Mouse (Mus musculus): ENCODE results near the gene Banf2. TPM values are rescaled to one million over a fixed set of nuclear protein-coding genes. Genes with fewer than 3 reads are reported as not detected.

The Banf2 gene
- not detected in 2 replicates for polyA plus RNA-seq (2015; fragmentation: Nextera tagmentation; extraction: Ambion mirVana)

- Histone ChIP-seq H3K4me3 (no peak within 1 kb of the TSS), H3K4me2 (replicated peaks) (no peak within 1 kb of the TSS), H3K9me3 (no peaks in the 10 kb centered on the region), H3K27me3 (no peaks in the 10 kb centered on the region), H3K36me3 (no peaks in the 10 kb centered on the region), H3K9ac (no peak within 1 kb of the TSS), H3K27ac (no peak within 1 kb of the TSS), H3K4me1 (no peaks in the 10 kb centered on the region)
- WGBS, result 86% methylated on average over 2 of the region's 2 CpGs
- ATAC-seq (ENCODE audit: low FRiP score, low read depth), result no peak
Measured at GRCm38 (mm10) chr2:144032664-144033063, at the start of gene Banf2. Gene Banf2 (plus strand): TSS chr2:144033059.

- H3K4me1 ChIP-seq, result peaks cover 5% of the 10 kb centered on the region; the same call in 1 of the 2 replicates
- no peak overlapping the region for H3K4me2 ChIP-seq (replicated peaks)
- H3K4me3 ChIP-seq, result no peak overlapping the region
- no peaks in the 10 kb centered on the region for H3K9me3 ChIP-seq
- peaks cover 78% of the 10 kb centered on the region for H3K36me3 ChIP-seq
- 53% methylated on average over 2 of the region's 2 CpGs for WGBS
- no peaks in the 10 kb centered on the region for H3K27me3 ChIP-seq
- H3K27ac ChIP-seq, result no peak overlapping the region
- 0 out of 2 replicates have a peak, but pooled peaks have one; percentile 8 for ATAC-seq (ENCODE audit: low FRiP score, low read depth)
- no peak overlapping the region for H3K9ac ChIP-seq
Measured at GRCm38 (mm10) chr2:143983482-143983881, 49.4 kb upstream of the Banf2 start.

- Histone ChIP-seq H3K27ac (no peak overlapping the region), H3K4me3 (no peak overlapping the region), H3K9me3 (no peaks in the 10 kb centered on the region), H3K4me1 (0 out of 2 replicates have a peak, but pooled peaks cover 10% of the 10 kb centered on the region), H3K9ac (no peak overlapping the region), H3K27me3 (no peaks in the 10 kb centered on the region), H3K4me2 (replicated peaks) (no peak overlapping the region), H3K36me3 (peaks cover 55% of the 10 kb centered on the region)
- no peak for ATAC-seq (ENCODE audit: low FRiP score, low read depth)
- 87% methylated on average over 2 of the region's 2 CpGs for WGBS
Measured at GRCm38 (mm10) chr2:143987485-143987884, 45.4 kb upstream of the Banf2 start.

- no peak for ATAC-seq (ENCODE audit: low FRiP score, low read depth)
- WGBS, result 89% methylated on average over 3 of the region's 3 CpGs
- Histone ChIP-seq H3K9ac (no peak overlapping the region), H3K9me3 (no peaks in the 10 kb centered on the region), H3K4me3 (no peak overlapping the region), H3K4me1 (peaks cover 14% of the 10 kb centered on the region; the same call in 1 of the 2 replicates), H3K27me3 (no peaks in the 10 kb centered on the region), H3K4me2 (replicated peaks) (no peak overlapping the region), H3K27ac (no peak overlapping the region), H3K36me3 (peaks cover 53% of the 10 kb centered on the region)
Measured at GRCm38 (mm10) chr2:143988016-143988415, 44.8 kb upstream of the Banf2 start.

GRCm38 (mm10) chr2:143990997-143991396 lies 41.9 kb upstream of the Banf2 start:
- peaks cover 31% of the 10 kb centered on the region for H3K36me3 ChIP-seq
- no peaks in the 10 kb centered on the region for H3K27me3 ChIP-seq
- no peak overlapping the region for H3K9ac ChIP-seq
- no peak overlapping the region for H3K27ac ChIP-seq
- no peak overlapping the region for H3K4me3 ChIP-seq
- H3K4me1 ChIP-seq, result peaks cover 15% of the 10 kb centered on the region; the same call in 1 of the 2 replicates
- no peak for ATAC-seq (ENCODE audit: low FRiP score, low read depth)
- H3K9me3 ChIP-seq, result no peaks in the 10 kb centered on the region
- H3K4me2 ChIP-seq (replicated peaks), result no peak overlapping the region
- WGBS, result 70% methylated on average over 1 of the region's 1 CpGs

- no peaks in the 10 kb centered on the region for H3K9me3 ChIP-seq
- H3K36me3 ChIP-seq, result peaks cover 21% of the 10 kb centered on the region
- H3K9ac ChIP-seq, result no peak overlapping the region
- ATAC-seq (ENCODE audit: low FRiP score, low read depth), result no peak
- peaks cover 15% of the 10 kb centered on the region; the same call in 1 of the 2 replicates for H3K4me1 ChIP-seq
- H3K4me3 ChIP-seq, result no peak overlapping the region
- H3K27ac ChIP-seq, result no peak overlapping the region; the same call in 1 of the 2 replicates
- H3K27me3 ChIP-seq, result no peaks in the 10 kb centered on the region
- no peak overlapping the region for H3K4me2 ChIP-seq (replicated peaks)
- 91% methylated on average over 7 of the region's 7 CpGs for WGBS
Measured at GRCm38 (mm10) chr2:143991964-143992672, 40.7 kb upstream of the Banf2 start.

GRCm38 (mm10) chr2:143992977-143993376 lies 39.9 kb upstream of the Banf2 start:
- ATAC-seq (ENCODE audit: low FRiP score, low read depth), result no peak
- H3K4me1 ChIP-seq, result peaks cover 15% of the 10 kb centered on the region; the same call in 1 of the 2 replicates
- 79% methylated on average over 1 of the region's 1 CpGs for WGBS
- no peak overlapping the region for H3K9ac ChIP-seq
- H3K27me3 ChIP-seq, result no peaks in the 10 kb centered on the region
- no peaks in the 10 kb centered on the region for H3K9me3 ChIP-seq
- H3K27ac ChIP-seq, result no peak overlapping the region
- no peak overlapping the region for H3K4me2 ChIP-seq (replicated peaks)
- peaks cover 13% of the 10 kb centered on the region for H3K36me3 ChIP-seq
- H3K4me3 ChIP-seq, result no peak overlapping the region

GRCm38 (mm10) chr2:144002229-144002984 lies 30.5 kb upstream of the Banf2 start:
- Histone ChIP-seq H3K9ac (no peak overlapping the region), H3K4me1 (peaks cover 59% of the 10 kb centered on the region), H3K27ac (no peak overlapping the region), H3K27me3 (no peaks in the 10 kb centered on the region), H3K4me2 (replicated peaks) (no peak overlapping the region), H3K4me3 (no peak overlapping the region), H3K9me3 (no peaks in the 10 kb centered on the region), H3K36me3 (peaks cover 5% of the 10 kb centered on the region; the same call in 1 of the 2 replicates)
- 75% methylated on average over 5 of the region's 5 CpGs for WGBS
- ATAC-seq (ENCODE audit: low FRiP score, low read depth), result no peak

- Histone ChIP-seq H3K4me3 (no peak overlapping the region), H3K9ac (no peak overlapping the region), H3K9me3 (no peaks in the 10 kb centered on the region), H3K4me1 (peaks cover 70% of the 10 kb centered on the region), H3K36me3 (peaks cover 13% of the 10 kb centered on the region), H3K27me3 (no peaks in the 10 kb centered on the region), H3K4me2 (replicated peaks) (no peak overlapping the region), H3K27ac (no peak overlapping the region)
- 79% methylated on average over 2 of the region's 2 CpGs for WGBS
- ATAC-seq (ENCODE audit: low FRiP score, low read depth), result no peak
Measured at GRCm38 (mm10) chr2:144003544-144003943, 29.3 kb upstream of the Banf2 start.

- Histone ChIP-seq H3K27ac (no peak overlapping the region), H3K9ac (no peak overlapping the region), H3K36me3 (peaks cover 17% of the 10 kb centered on the region), H3K4me3 (no peak overlapping the region), H3K4me2 (replicated peaks) (no peak overlapping the region; the same call in 1 of the 2 replicates), H3K4me1 (peaks cover 84% of the 10 kb centered on the region), H3K9me3 (no peaks in the 10 kb centered on the region), H3K27me3 (no peaks in the 10 kb centered on the region)
- no peak for ATAC-seq (ENCODE audit: low FRiP score, low read depth)
- 66% methylated on average over 6 of the region's 6 CpGs for WGBS
Measured at GRCm38 (mm10) chr2:144005166-144005955, 27.5 kb upstream of the Banf2 start.

- ATAC-seq (ENCODE audit: low FRiP score, low read depth), result no peak
Measured at GRCm38 (mm10) chr2:144006686-144007085, 26.2 kb upstream of the Banf2 start.

More at GRCm38 (mm10) chr2:144006686-144007085, 26.2 kb upstream of the Banf2 start:
- H3K27me3 ChIP-seq, result no peaks in the 10 kb centered on the region
- H3K9ac ChIP-seq, result no peak overlapping the region
- WGBS, result 89% methylated on average over 6 of the region's 6 CpGs
- no peak overlapping the region for H3K4me2 ChIP-seq (replicated peaks)
- H3K4me1 ChIP-seq, result peaks cover 76% of the 10 kb centered on the region
- no peak overlapping the region for H3K4me3 ChIP-seq
- no peak overlapping the region for H3K27ac ChIP-seq
- no peaks in the 10 kb centered on the region for H3K9me3 ChIP-seq
- H3K36me3 ChIP-seq, result peaks cover 17% of the 10 kb centered on the region
